Mouse (Mus musculus): Measurements from ENCODE around the gene Alg2.

DNA sequence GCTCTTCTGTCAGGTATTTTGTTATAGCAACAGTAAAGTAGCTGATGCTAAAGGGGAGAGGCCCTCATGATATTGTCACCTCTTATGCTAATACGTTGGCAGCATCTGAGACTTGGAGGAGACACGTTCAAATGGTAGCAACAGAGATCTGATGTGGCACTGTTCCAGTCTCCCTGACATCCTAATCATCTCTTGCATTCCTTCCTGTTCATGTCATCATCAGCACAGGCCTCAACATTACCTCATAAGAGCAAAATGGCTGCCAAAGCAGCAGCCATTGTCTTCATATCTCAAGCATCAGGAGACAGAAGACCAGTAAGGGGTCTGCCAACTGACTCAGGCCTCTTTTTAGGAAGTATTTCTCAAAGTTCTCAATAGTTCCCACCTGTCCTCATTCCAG, 20.6 kb upstream of the Alg2 start:
- TF ChIP-seq CTCF (IDR thresholded peaks at IDR 0.05; ENCODE audit: control insufficient read depth, insufficient read depth, insufficient replicate concordance, low read depth, low read length) (no peak), POLR2A (IDR thresholded peaks at IDR 0.05; ENCODE audit: control insufficient read depth, low read depth, low read length) (no peak)
